Mouse (Mus musculus): ENCODE results near the gene Stra6l. TPM values are rescaled to one million over a fixed set of nuclear protein-coding genes. Genes with fewer than 3 reads are reported as not detected.

Stra6l gene
- polyA plus RNA-seq, 1 experiment from 2014 or later: 0.15 TPM

DNA sequence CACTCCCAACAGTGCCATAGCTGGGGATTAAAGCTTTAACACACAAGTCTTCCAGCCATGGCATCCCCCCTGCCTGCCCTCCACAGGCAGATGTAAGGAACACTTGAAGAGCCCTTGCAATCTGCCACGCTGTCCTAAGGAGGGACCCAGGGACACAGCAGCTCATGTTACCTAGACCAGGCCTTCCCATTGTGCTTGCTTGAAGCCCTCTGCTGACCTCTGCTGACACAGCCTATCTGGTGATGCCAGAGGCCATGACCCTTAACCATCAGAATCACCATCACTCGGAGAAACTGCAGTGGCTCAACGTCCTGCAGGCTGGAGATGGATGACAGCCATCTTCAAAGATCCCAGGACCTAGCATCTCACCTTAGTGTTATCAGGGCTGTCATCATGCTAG is 26.5 kb upstream of the Stra6l start:
- no peak overlapping the region for H3K4me2 ChIP-seq
- peaks cover 79% of the 10 kb centered on the region for H3K4me1 ChIP-seq (replicated peaks)
- peaks cover 46% of the 10 kb centered on the region for H3K27me3 ChIP-seq (replicated peaks)
- no peaks in the 10 kb centered on the region for H3K9me3 ChIP-seq (replicated peaks)
- no peak for ATAC-seq (ENCODE audit: insufficient number of reproducible peaks, low FRiP score)
- WGBS: 45% methylated on average over 3 of the region's 3 CpGs
- no peak overlapping the region for H3K4me3 ChIP-seq
- no peak overlapping the region for H3K27ac ChIP-seq (ENCODE audit: poor library complexity, severe bottlenecking)
- H3K9ac ChIP-seq: no peak overlapping the region
- H3K36me3 ChIP-seq: no peaks in the 10 kb centered on the region

DNA sequence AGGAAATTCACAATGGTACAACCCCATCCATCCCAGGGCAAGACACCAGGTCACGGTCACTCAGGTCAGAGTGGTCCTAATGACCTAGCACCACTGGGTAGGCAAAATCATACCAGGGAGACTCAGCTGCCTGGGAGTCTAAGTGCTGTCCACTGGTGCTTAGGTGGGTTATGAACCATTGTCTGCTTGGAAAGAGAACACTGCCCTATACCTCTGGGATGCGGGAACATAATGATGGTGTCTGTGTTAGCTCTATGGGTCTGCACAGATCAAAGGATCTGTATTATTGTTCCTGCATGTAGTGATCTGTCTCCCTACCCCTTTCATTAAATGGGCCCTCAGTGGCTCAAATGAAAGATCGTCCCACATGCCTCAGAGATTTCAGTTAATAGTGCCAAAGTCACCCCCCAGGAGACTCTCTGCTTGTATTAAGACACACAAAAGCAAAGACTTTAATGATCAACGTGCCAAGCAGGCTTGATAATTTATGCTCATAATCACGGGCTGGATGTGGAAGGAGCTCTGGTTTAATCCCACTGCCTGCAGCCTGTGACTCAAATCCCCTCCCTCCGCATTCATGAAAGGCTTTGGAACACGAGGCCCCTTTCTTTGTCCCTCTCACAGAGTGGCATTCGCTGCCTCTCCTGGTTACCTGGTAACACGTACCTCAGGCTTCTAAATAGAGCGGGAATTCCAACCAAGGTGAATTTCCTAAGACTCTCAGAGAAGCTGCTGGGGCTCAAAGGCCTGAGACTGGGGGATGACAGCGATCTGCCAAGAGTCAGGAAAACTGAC is 25.5 kb upstream of the Stra6l start:
- Histone ChIP-seq H3K27ac (ENCODE audit: poor library complexity, severe bottlenecking) (0 out of 2 replicates have a peak overlapping the region, but pooled peaks have one; percentile 0), H3K4me3 (no peak overlapping the region), H3K4me2 (no peak overlapping the region), H3K27me3 (replicated peaks) (peaks cover 55% of the 10 kb centered on the region), H3K9ac (no peak overlapping the region), H3K36me3 (no peaks in the 10 kb centered on the region), H3K4me1 (replicated peaks) (peaks cover 77% of the 10 kb centered on the region), H3K9me3 (replicated peaks) (no peaks in the 10 kb centered on the region)
- no peak for ATAC-seq (ENCODE audit: insufficient number of reproducible peaks, low FRiP score)
- 34% methylated on average over 11 of the region's 11 CpGs for WGBS

GRCm38 (mm10) chr4:45824049-45824760 is 24.3 kb upstream of the Stra6l start:
- Histone ChIP-seq H3K27me3 (replicated peaks) (peaks cover 68% of the 10 kb centered on the region), H3K36me3 (no peaks in the 10 kb centered on the region), H3K9me3 (replicated peaks) (no peaks in the 10 kb centered on the region), H3K4me2 (peak overlapping the region; percentile 93), H3K4me1 (replicated peaks) (peaks cover 65% of the 10 kb centered on the region), H3K27ac (ENCODE audit: poor library complexity, severe bottlenecking) (peak overlapping the region; percentile 30; the same call in 1 of the 2 replicates), H3K9ac (no peak overlapping the region), H3K4me3 (no peak overlapping the region)
- ATAC-seq (ENCODE audit: insufficient number of reproducible peaks, low FRiP score): no peak
- 5% methylated on average over 10 of the region's 10 CpGs for WGBS

DNA sequence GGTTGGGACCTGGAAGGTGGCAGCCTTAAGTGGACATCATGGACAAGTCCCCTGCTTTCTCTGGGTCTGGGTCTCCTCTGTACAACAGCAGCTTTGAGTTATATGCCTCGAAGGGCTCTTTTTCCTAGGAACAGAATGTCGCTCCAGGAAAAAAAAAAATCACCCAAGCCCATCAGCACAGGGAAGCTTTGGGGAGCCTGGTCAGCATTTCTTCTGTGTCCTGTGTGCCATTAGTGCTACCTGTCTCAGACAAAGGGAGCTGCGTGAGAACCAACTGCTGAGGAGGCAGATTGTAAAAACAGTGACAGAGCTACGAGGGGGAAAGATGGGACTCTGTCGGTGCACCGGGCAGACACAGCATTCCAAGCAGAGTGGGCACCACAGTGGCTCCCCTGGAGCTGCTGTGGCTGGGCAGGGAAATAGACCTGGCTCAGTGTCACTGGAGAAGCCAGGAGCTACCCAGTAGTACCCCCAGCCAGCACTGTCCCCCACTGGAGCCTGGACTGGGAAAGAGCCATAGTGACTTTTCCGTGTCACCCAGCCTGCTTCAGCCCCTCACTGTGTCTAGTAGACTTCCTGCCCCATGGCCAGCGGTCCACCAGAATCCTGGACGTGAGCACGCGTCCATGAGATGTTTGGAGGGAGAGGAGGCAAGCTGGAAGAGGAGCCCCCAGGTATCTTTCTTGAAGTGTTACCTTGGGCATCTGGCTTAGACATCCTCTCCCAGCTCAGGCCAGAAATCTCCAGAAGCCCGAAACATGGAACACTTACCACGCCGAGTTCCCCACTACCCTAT is 23.5 kb upstream of the Stra6l start:
- Histone ChIP-seq H3K9ac (0 out of 2 replicates have a peak overlapping the region, but pooled peaks have one; percentile 41), H3K4me3 (0 out of 2 replicates have a peak overlapping the region, but pooled peaks have one; percentile 8)

DNA sequence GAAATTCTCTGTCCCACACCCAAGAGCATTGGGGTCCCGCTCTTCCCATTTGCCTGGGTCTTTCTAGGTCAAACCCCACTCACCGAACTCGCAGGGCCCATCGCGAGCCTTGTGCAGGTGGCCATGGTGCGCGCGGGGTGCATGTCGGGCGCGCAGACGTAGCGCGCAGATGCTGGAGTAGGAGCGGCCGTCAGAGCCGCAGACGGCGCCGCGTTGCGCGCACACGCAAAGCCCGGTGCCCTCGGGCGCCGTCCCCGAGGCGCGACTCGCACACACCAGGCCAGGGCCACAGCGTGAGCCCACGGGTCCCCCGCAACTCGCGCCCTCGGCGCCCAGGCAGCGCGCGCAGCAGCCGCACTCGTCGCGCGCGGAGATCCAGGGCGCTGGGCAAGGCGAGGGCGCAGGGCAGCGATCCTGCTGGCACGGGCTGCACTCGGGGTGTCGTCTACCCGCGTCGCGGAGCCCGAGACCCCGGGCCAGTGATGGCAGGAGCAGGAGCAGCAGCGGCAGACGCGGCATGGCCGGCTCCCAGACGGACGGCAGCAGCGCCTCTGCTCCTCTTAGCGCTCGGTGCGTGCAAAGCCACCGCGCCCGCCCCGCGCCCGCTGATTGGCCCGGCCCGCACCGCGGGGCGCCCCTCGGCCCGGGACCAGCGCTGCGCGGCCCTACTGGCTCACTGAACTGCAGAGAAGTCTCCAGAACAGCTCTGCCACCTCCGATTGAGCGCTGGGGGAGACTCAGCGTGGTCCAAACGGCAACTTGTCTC is 22.0 kb upstream of the Stra6l start, which contains the start of gene Igfbpl1:
Gene Igfbpl1, minus strand, starts transcription at position 649 of the 766 bp plus-strand sequence.
- 1% methylated on average over 89 of the region's 91 CpGs for WGBS
- ATAC-seq (ENCODE audit: insufficient number of reproducible peaks, low FRiP score): peak; percentile 57; the same call in 1 of the 2 replicates
- peaks cover 89% of the 10 kb centered on the region for H3K27me3 ChIP-seq (replicated peaks)
- H3K4me1 ChIP-seq (replicated peaks): peaks cover 44% of the 10 kb centered on the region
- no peaks in the 10 kb centered on the region for H3K9me3 ChIP-seq (replicated peaks)
- peak within 1 kb of the TSS; percentile 74 for H3K9ac ChIP-seq
- peak within 1 kb of the TSS; percentile 59 for H3K4me3 ChIP-seq
- no peaks in the 10 kb centered on the region for H3K36me3 ChIP-seq
- H3K27ac ChIP-seq (ENCODE audit: poor library complexity, severe bottlenecking): no peak within 1 kb of the TSS
- H3K4me2 ChIP-seq: peak within 1 kb of the TSS; percentile 93

More for the DNA sequence above, 23.5 kb upstream of the Stra6l start:
- 0 out of 2 replicates have a peak overlapping the region, but pooled peaks have one; percentile 30 for H3K27ac ChIP-seq (ENCODE audit: poor library complexity, severe bottlenecking)
- H3K9me3 ChIP-seq (replicated peaks): no peaks in the 10 kb centered on the region
- no peak for ATAC-seq (ENCODE audit: insufficient number of reproducible peaks, low FRiP score)
- H3K4me2 ChIP-seq: peak overlapping the region; percentile 93
- H3K4me1 ChIP-seq (replicated peaks): peaks cover 58% of the 10 kb centered on the region
- WGBS: 21% methylated on average over 14 of the region's 14 CpGs
- H3K27me3 ChIP-seq (replicated peaks): peaks cover 74% of the 10 kb centered on the region
- no peaks in the 10 kb centered on the region for H3K36me3 ChIP-seq

DNA sequence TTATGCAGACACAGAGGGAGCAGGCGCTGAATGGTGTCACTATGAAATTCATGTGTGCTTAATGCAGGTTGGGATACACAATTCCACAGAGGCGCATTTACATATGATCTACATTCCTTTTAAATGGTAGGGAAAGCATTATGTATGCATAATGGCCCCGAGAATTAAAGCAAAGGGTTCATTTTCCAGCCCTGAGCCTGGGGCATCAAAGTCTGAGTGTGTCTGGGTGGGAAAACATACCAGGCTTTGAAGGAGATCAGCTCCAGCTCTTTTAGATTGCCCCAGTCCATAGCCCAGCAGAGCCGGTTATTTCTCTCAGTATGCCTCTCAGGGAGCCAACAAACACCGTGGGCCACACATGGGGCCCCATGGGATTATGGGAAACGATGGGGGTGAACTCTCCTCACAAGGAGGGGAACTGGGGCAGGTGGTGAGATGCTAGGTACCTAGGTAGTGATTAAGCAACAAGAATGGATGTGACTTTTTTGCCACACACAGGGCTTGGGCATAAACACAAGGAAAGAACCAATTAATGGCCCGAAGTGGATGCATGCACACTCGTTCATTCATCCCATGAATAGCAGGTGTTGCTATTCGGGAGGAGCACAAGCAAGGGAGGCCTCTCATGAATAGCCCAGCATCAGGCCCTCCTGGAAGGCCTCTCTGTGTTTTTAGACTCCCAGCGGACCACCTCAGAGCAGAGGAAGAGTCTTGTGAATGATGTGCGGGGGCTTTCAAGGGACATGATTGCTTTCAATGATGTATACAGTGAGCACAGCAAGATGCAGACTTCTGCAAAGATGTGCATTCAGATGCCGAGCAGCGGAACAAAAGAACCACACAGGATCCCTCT is 18.3 kb upstream of the Stra6l start:
- H3K27me3 ChIP-seq (replicated peaks): peaks cover 70% of the 10 kb centered on the region
- WGBS: 63% methylated on average over 13 of the region's 13 CpGs

DNA sequence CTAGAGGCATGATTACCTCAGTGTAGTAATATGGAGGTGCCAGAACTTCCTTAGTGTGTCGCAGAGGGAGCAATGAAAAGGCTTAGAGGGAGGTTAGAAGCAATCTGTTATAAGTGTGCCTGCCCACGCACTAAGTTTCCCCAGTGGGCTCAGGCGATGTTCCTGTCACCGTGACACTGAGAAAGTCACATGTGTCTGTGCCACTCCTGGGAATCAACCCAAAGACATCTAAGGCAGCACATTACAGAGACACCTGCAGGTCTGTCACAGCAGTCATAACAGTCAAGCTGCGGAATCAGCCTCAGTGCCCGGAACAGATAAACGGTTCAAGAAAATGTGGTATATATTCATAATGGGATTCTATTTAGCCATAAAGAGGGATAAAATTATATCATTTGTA is 16.5 kb upstream of the Stra6l start:
- 83% methylated on average over 7 of the region's 7 CpGs for WGBS
- no peak overlapping the region for H3K4me3 ChIP-seq
- no peak overlapping the region for H3K27ac ChIP-seq (ENCODE audit: poor library complexity, severe bottlenecking)
- no peak overlapping the region for H3K4me2 ChIP-seq
- ATAC-seq (ENCODE audit: insufficient number of reproducible peaks, low FRiP score): no peak
- no peak overlapping the region for H3K9ac ChIP-seq
- H3K4me1 ChIP-seq (replicated peaks): peaks cover 9% of the 10 kb centered on the region
- H3K9me3 ChIP-seq (replicated peaks): no peaks in the 10 kb centered on the region
- H3K27me3 ChIP-seq (replicated peaks): peaks cover 53% of the 10 kb centered on the region
- H3K36me3 ChIP-seq: no peaks in the 10 kb centered on the region

More for the DNA sequence above, 18.3 kb upstream of the Stra6l start:
- Histone ChIP-seq H3K4me1 (replicated peaks) (peaks cover 21% of the 10 kb centered on the region), H3K9ac (no peak overlapping the region), H3K36me3 (no peaks in the 10 kb centered on the region), H3K27ac (ENCODE audit: poor library complexity, severe bottlenecking) (no peak overlapping the region), H3K9me3 (replicated peaks) (no peaks in the 10 kb centered on the region), H3K4me3 (no peak overlapping the region), H3K4me2 (no peak overlapping the region)
- no peak for ATAC-seq (ENCODE audit: insufficient number of reproducible peaks, low FRiP score)

- Histone ChIP-seq H3K4me1 (replicated peaks) (peaks cover 9% of the 10 kb centered on the region), H3K9ac (no peak overlapping the region), H3K4me2 (no peak overlapping the region), H3K27ac (ENCODE audit: poor library complexity, severe bottlenecking) (no peak overlapping the region), H3K4me3 (no peak overlapping the region), H3K36me3 (no peaks in the 10 kb centered on the region), H3K27me3 (replicated peaks) (peaks cover 38% of the 10 kb centered on the region), H3K9me3 (replicated peaks) (no peaks in the 10 kb centered on the region)
- no peak for ATAC-seq (ENCODE audit: insufficient number of reproducible peaks, low FRiP score)
- WGBS: 50% methylated on average over 5 of the region's 5 CpGs
Measured at GRCm38 (mm10) chr4:45833461-45833860, 15.0 kb upstream of the Stra6l start.

GRCm38 (mm10) chr4:45844355-45844754 is 4.1 kb upstream of the Stra6l start:
- no peaks in the 10 kb centered on the region for H3K36me3 ChIP-seq
- no peak overlapping the region for H3K4me2 ChIP-seq
- ATAC-seq (ENCODE audit: insufficient number of reproducible peaks, low FRiP score): no peak
- WGBS: 43% methylated on average over 14 of the region's 14 CpGs
- no peak overlapping the region for H3K4me3 ChIP-seq
- H3K9me3 ChIP-seq (replicated peaks): no peaks in the 10 kb centered on the region
- peaks cover 17% of the 10 kb centered on the region for H3K4me1 ChIP-seq (replicated peaks)
- H3K27ac ChIP-seq (ENCODE audit: poor library complexity, severe bottlenecking): no peak overlapping the region
- H3K27me3 ChIP-seq (replicated peaks): peaks cover 18% of the 10 kb centered on the region
- no peak overlapping the region for H3K9ac ChIP-seq
